Mouse (Mus musculus) right cerebral cortex, postnatal 4 days (tissue): Measurements from ENCODE around the gene Wfdc11.
"Not testable (repeated sequence)": the region's sequence is repeated elsewhere in the genome, so short reads cannot be mapped to it uniquely, and the experiment has no call there.

Experiments used
- DNase-seq: peaks from one replicate; pipeline ENCODE4 v3.0.0-alpha.2; 2022

The Wfdc11 gene

DNA sequence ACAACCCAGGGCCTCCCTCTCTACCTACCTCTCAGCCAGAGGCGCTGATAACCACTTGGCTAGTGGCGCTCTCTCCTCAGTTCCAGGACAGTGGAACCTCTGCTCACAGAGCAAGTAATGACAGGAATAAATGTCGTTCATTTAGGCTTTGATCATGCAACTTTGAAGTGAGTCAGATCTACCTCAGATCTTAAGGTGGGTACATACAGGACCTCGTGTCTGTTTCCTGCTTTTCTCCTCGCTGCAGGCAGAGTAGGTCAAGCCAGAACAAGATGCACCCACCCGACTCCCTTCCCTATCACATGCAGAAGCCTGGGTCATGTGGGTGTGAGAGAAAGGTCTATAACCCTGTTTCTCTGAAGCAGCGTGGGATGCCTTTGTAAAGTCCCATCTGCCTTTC, at the start of gene Wfdc11:
TSS of gene Wfdc11 (minus strand) at position 101 of the 400 bp plus-strand sequence.
- no peak for DNase-seq

DNA sequence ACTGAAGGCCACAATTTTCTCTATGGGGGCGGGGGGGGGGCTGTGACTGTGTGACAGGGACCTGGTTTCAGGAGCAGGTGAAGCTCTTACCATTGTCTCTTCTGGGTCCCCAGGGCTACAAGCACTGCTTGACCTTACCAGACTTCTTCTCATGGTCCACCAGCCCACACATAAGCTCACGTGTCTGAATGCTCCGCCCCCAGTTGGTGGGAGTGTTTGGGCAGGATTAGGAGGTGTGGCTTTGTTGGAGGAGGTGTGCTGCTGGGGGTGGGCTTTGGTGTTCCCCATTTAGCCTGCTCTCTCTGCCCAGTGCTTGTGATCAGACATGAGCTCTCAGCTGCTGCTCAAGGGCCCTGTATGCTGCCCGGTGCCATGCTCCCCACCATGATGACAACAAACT, 49.4 kb upstream of the Wfdc11 start:
- no peak for DNase-seq

DNA sequence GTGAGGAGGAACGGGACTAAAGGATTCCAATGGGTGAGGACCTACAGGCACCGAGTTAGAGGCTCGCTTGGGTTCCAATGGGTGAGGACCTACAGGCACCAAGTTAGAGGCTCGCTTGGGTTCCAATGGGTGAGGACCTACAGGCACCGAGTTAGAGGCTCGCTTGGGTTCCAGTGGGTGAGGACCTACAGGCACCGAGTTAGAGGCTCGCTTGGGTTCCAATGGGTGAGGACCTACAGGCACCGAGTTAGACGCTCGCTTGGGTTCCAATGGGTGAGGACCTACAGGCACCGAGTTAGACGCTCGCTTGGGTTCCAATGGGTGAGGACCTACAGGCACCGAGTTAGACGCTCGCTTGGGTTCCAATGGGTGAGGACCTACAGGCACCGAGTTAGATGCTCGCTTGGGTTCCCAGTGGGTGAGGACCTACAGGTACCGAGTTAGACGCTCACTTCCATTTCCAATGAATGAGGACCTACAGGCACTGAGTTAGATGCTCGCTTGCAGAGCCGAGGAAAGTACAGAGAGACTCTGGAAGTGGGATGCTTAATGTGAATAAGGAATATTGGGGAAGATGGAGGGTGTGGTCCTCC, 42.4 kb upstream of the Wfdc11 start:
- DNase-seq, result not testable (repeated sequence)

DNA sequence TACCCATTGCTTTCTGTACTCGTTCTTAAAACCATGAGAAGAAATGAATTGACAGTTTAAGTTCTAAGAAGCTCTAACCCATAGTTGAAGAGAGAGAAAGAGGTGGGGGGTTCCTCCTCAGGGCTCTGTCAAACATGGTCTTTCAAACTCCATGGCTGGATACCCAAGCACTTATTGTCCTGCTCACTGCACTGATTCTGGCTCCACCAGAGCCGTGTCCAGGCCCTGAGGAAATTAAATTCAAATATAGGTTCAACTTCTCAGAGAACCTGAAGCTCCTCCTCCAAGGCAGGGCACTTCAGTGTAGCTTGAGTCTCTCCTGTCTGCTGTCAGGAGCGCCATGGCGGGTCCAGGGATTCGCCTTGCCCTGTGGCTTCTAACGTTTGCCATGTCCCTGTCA, 41.1 kb upstream of the Wfdc11 start, which contains the start of gene Spint5:
TSS of gene Spint5 (plus strand) at position 301 of the 400 bp plus-strand sequence.
- DNase-seq, result no peak

DNA sequence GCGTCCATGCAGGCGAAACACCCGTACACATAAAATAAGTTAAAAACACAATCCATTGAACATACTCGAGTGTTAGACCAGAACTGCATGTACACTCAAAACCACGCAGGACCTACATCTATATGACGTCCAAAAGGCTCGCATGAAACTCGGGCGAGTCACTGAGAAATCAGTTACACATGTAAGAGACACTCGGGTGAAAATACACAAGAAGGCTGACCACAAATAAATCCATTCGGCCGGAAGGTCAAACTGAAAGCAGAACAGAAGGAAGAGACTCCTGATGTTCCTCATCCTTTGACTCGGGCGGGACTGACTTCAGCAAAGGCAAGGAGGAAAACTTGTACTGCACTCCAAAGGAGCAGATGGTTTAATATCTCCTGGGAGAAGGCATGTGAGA, 32.1 kb upstream of the Wfdc11 start:
- no peak for DNase-seq

DNA sequence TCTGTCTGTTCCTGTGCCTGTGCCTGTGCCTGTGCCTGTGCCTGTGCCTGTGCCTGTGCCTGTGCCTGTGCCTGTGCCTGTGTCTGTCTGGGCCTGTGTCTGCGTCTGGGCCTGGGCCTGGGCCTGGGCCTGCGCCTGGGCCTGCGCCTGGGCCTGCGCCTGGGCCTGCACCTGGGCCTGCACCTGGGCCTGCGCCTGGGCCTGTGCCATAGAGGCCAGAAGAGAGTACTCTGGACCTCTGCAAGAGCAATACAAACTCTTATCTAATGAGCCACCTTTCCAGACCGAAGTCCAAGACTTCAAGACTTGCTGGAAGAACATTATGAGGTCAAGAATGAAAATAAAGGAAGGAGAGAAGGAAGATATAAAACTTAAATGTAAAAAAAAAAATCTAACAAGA, 31.4 kb upstream of the Wfdc11 start:
- no peak for DNase-seq

DNA sequence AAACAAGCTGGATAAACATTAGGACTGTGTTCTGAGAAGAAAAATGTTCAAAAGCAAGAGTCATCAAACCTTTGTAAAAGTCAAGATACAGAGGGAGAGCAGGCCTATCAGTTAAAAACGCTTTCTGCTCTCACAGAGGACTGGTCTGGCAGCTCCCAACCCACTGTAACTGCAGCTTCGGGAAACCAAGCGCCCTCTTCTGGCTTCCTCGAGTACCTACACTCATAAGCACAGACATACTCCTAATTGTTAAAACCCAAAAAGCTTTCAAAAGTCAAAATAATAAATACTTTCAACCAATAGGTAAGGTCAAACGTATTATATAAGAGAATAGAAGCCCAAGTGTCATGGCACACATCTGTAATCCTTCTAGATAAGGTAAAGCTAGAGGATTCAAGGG, 30.3 kb upstream of the Wfdc11 start:
- DNase-seq, result no peak

DNA sequence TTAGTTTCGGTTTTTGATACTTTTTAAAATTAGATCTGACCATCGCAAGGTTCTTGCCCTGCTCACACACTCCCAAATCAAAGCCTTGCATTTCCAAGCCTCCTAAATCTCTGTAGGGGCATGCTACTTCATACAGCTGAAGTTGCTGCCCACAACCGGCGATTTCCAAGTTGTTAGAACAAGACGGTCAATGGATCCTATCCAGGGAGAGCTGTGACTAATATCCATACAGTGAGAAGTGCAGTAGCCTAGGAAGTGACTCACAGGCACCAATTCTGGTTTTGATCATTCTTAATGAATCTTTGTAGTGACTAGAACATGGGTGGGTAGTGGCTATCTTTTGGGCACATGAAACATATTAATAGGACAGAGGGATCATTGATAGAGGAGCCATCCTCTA, 27.9 kb upstream of the Wfdc11 start:
- no peak for DNase-seq

DNA sequence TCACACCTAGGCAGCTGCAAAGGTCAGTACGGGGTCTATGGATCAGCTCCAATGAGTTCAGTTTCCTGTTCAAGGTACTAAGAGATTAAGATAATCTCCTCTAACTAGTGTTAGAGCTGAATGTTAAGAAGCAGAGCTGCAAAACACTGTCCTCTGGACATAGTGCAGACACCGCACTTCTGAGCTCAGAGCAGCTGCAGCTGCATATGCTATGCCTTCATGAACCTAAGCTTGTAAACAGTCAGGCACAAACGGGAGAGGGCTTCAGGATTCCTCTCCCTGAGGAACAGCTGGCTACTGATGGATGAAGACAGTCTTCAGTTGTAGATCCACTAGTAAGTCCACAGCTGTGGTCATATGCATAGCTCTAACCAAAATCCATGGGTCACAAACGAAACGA, 27.1 kb upstream of the Wfdc11 start:
- no peak for DNase-seq

DNA sequence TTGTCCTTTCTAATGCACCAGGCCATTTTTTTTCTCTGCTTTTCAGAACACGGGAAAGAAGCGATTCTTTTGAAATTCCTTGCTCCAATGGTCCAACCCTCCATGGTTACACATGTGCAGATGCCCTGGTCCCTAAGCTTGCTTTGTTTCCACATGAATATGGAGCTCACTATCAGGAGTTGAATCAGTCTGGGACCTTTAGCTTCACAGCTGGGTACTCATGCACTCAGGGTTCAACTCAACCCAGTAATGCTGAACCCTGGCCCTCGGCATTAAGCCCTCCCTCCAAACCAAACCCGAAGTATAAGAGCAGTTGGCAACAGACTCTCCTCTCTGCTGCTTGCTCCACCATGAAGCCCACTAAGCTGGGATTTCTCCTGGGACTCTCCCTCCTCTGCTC, 24.3 kb upstream of the Wfdc11 start, which contains the start of gene Spint4:
TSS of gene Spint4 (plus strand) at position 301 of the 400 bp plus-strand sequence.
- DNase-seq, result no peak

DNA sequence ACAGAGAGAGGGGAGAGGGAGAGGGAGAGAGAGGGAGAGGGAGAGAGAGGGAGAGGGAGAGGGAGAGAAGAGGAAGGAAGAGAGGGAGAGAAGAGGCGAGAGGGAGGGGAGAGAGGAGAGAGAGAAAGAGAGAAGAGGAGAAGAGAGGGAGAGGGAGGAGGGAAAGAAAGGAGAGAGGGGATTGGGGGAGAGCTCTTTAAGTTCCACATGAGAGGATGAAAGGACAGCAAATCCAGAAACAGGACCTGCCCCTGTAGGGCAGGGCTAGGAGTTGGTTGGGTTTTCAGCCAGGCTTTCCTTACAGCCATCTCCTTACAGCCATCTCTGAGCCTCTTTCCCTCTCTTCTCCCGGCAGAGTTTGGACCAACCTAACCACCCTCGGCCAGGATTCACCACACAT, 10.9 kb upstream of the Wfdc11 start, which contains the start of gene Wfdc13:
TSS of gene Wfdc13 (plus strand) at position 301 of the 400 bp plus-strand sequence.
- no peak for DNase-seq

DNA sequence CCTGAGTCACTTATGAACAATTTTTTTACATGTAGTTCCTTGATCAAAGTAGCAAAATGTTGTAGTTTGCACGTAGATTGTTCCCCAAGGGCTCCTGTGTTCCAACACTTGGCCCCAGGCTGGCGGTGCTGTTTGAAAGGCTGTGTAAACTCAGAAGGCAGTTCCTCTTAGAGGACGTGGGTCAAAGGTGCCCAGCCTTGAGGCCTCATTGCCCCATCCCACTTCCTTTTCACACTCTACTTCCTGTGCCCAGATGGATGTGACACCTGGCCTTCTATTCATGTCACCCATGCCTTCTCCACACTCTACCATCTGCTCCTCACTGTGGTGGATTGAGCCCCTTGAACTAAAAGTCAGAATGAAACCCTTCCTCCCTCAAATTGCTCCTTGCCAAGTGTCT, 6.0 kb upstream of the Wfdc11 start:
- no peak for DNase-seq

DNA sequence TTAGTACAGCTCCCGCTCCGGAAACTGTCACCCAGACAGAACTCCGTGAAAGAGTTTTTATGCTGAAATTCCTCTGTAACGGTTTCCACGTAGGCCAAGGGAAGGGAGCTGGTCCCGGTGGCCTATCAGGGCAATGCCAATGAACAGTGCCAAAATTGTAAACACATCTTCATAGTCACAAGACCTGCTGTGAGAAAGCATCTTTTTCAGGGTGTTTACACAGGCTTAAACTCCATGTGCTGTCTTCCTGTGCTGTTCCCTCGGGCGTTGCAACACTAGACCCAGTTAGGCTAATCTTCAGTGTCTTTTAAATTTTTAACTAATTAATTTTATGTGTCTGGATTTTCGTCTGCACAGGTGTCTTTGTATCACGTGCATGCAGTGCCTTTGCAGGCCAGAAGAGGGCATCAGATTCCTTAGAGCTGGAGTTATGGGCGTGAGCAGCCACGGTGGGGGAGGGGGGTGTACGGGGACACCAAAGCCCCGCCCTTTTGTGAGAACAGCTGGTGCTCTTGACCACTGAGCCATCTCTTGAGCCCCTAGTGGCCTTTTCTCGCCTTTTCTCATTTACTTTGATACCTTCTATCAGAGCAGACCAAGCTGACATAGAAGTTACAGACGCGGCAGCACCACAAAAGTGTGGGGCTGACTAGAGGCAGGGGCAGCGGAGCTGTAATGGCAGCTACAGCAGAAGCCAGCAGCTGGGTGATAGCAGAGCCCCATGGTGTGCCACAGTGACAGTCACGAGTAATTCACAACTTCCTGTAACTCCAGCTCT, 5.2 kb upstream of the Wfdc11 start:
- peak; percentile 66 for DNase-seq

DNA sequence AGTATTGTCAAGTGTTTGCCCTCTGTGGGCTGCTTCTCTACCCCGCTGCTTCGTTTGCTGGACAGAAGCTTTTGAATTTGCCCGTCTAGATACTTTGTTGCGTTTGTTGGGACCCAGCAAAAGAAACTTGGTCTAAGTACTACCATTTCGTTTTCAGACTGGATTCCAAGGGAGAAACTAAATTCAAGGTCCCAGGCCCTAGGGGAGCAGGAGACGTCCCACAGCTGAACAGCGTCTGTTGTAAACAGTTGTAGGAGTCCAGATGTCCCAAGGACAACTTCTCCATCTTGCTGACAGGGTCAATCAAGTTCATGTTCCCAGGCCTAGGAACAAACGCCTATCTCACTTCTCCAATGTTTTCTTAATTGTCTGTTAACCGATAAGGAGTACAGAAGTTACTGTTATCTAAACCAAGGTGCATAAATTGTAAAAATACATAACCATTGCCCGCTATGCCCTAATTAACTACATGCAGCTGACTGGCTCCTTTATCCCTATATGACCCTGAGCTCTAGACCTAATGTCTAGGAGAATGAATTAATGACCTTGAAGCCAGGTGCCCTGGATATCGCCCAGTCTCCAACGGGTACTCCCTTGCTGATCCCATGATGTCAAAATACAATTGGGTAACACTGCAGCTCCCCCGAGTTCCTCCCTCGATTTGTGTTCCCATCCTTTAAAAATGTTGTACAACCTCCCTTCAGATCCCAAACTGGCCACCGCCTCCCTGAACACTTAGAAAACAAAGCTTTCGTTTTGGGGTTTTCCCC, 3.2 kb upstream of the Wfdc11 start:
- no peak for DNase-seq

DNA sequence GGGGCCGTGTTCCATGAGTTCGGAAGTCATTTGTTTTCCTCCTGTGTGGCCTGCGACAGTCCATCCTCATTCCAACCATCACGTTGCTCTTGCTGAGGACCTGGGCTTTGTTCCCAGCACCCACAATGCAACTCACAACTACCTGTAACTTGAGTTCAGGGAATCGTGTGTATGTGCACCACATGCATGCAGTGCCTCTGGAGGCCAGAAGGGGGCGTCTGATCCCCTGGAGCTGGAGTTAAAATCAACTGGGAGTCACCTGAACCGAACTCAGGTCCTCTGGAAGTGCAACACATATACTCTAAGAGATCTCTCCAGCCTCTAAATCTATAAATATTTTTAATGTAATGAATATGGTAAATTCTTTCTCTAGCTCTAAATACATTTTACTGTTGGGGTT, 2.2 kb upstream of the Wfdc11 start:
- DNase-seq, result no peak

DNA sequence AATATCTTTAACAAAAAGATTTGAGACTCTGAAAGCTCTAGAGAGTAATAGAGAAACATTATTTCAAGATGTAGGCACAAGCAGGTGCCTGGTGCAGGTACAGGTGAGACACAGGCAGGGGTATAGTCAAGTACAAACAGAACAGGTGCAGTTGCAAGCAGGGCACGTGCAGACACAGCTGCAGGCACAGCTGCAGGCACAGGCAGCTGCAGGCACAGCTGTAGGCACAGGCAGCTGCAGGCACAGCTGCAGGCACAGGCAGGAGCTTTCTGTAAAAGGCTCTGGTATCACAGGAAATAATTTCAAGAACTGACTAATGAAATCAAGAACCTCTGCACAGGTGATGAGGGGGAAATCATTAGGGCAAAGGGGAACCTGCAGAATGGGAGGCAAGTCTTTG, 2.9 kb downstream of the Wfdc11 start:
- DNase-seq, result no peak

DNA sequence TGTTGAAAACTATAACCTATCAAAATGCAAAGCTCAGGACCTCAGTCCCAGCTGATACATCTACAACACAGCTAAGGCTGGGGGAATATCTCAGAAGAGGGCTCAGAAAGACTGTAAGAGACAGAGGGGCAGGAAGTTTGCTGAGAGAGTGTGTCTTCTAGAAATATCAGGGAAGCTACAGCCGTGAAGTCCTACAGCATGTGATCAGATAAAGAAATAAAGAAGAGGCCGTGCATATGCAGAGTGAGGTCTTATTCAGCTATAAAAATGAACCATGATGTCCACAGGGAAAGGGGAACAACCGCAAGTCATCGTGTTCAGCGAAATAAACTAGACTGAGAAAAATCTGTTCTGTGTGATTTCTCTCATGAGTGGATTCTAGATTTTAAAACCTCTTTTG, 3.6 kb downstream of the Wfdc11 start:
- no peak for DNase-seq

DNA sequence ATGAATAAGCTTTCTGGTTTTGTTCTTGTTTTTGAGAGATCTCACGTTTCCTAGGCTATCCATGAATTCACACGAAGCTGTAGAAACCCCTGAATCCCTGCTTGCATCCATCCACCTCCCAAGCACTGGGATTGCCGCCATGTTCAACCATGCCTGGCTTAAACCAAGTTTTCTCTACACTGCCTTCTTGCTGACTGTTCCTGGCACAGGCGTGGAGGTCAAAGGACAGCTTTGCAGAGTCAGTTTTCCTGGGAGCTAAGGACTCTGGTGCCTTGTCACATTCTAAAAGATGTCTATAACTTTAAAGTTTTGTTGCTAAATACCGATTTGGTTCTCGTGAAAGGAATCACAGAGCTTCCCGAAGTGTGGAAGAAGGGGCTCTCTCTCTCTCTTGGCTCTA, 9.0 kb downstream of the Wfdc11 start:
- DNase-seq, result no peak

DNA sequence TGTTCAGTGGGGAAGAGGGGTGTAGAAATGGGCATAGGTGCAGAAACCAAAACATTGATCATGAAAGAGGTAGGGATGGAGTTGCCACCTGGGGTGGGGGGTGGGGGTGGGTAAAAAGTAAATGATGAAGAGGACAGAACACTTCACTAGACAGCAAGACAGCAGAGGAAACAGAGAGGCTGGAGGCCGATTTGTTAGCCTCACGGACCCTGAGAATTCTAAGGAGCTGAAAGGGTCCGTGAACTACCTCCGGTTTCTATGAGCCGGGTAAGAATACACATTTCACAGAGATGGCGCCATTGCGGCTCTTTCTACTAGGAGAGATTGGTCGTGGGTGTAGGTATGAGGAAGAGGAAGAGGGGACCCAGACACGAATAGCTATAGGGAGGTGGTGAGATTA, 17.4 kb downstream of the Wfdc11 start, which contains the start of gene Wfdc9:
TSS of gene Wfdc9 (minus strand) at position 101 of the 400 bp plus-strand sequence.
- no peak for DNase-seq

DNA sequence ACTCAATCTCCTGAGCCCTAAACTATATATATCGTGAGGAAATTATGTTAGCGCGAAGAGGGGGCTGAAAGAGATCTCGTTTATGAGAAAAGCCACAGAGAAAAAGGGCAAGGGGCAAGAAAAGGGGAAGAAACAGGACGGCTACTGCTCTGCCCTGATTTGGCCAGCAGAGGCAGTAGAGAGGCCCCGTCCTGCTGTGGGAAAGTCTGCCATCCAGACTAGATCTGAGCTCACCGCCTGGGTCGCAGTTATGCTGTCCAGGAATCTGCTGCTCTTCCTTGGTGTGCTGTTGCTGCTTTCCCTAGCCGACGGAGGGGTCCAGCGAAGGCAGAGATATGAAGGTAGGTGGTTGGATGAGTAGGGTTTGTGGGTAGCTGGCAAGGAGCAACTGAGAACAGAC, 18.0 kb downstream of the Wfdc11 start, which contains the start of gene Wfdc10:
TSS of gene Wfdc10 (plus strand) at position 189 of the 400 bp plus-strand sequence.
- DNase-seq, result peak; percentile 51

DNA sequence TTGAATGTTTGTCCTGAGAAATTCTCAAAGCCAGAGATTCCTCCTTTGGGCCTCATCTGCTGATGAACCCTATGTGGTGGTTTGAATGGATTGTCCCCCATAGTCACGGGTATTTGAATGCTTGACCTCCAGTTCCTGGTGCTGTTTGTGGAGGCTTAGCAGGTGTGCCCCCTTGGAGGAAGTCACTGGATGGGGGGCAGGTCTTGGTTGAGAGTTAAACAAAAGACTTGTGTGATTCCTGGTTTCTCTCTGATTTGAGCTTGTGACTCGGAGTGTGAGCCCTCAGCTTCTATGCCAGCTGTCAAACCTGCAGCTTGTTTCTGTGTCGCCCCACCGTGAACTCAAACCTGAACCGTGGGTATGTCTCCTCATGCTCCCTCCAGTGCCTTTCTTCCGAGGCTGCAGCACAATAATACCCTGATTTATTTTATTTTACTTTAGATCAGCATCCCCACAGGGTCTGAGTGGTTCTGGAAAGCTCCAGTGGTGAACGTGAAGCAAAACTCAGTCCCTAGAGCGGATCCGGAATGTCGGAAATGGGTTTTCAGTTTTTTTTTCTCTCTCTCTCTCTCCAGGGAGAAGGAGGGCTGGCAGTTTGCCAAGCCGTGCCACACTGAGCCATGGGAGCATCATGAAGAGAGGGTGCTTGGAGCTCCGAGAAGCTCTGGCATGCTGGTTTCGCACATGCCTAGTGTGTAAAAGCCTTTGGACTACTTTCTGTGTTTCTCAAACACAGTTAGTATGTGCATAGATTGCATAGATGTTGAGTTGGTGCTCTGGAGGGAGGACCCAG, 31.8 kb downstream of the Wfdc11 start:
- DNase-seq, result peak; percentile 55

DNA sequence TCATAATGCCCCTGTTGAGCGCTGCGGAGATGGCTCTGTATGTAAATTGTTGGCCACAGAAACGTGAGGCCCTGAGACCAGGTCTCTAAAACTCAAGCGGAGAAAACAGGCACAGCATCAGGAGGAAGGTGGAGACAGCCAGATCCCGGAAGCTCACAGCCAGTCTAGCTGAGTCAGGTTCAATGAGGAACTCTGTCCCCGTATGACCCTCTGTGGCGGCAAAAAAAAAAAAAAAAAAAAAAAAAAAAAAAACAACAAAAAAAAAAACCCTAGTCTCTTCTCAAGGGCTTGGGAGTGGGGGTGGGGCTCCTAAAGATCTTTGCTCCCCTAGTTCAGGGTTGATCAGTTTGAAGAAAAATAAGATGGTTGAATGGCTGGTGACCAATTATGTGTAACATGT, 32.8 kb downstream of the Wfdc11 start:
- no peak for DNase-seq

DNA sequence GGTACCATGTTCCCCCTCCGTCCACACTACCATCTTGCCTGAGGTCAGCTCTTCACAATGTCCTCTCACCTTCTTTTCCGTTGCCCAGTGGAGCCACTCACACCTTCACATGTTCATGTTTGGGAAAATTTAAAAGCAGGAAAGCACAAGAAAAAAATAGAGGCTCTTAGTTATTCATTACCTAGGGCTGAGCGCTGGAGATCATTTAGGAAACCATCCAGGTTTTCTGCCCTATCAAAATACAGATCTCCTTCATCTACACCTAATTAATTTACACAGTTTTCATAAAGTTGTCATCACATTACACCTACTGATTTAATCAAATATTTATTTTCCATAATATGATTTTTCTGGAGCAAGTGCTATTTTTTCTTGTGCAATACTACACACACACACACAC, 35.2 kb downstream of the Wfdc11 start, which contains the start of gene Wfdc16:
TSS of gene Wfdc16 (minus strand) at position 101 of the 400 bp plus-strand sequence.
- no peak for DNase-seq
